Mouse (Mus musculus) neural tube, embryonic 15.5 days (tissue): ENCODE data around the gene Blcap. TPM values are rescaled to one million over a fixed set of nuclear protein-coding genes. Genes with fewer than 3 reads are reported as not detected.

Experiments
- ATAC-seq: fragments of 200-750 bp; cut with Nextera tagmentation; 2 replicates; pipeline ENCODE4 v1.8.0; 2017; ENCODE audit warnings: mild to moderate bottlenecking, moderate TSS enrichment, moderate library complexity; ENCODE audit not compliant: low FRiP score
- H3K27ac ChIP-seq: fragments of 300-500 bp; sonication (generic); replicated peaks from 2 replicates; pipeline ENCODE4 v1.5.1; 2015; ENCODE audit warnings: mild to moderate bottlenecking, inconsistent platforms
- H3K27me3 ChIP-seq: fragments of 300-500 bp; sonication (generic); replicated peaks from 2 replicates; pipeline ENCODE4 v1.6.1; 2015; ENCODE audit warnings: inconsistent platforms
- H3K36me3 ChIP-seq: fragments of 300-500 bp; sonication (generic); 2 replicates; pipeline ENCODE4 v1.6.1; 2015; ENCODE audit warnings: inconsistent platforms
- H3K4me1 ChIP-seq: fragments of 300-500 bp; sonication (generic); 2 replicates; pipeline ENCODE4 v1.6.1; 2015; ENCODE audit warnings: inconsistent platforms
- H3K4me2 ChIP-seq: fragments of 300-500 bp; sonication (generic); 2 replicates; pipeline ENCODE4 v1.6.1; 2015; ENCODE audit warnings: inconsistent platforms, mild to moderate bottlenecking, moderate library complexity
- H3K4me3 ChIP-seq: fragments of 300-500 bp; sonication (generic); replicated peaks from 2 replicates; pipeline ENCODE4 v1.5.1; 2015; ENCODE audit warnings: mild to moderate bottlenecking, inconsistent platforms
- H3K9ac ChIP-seq: fragments of 300-500 bp; sonication (generic); replicated peaks from 2 replicates; pipeline ENCODE4 v1.6.1; 2015; ENCODE audit warnings: mild to moderate bottlenecking, inconsistent platforms
- H3K9me3 ChIP-seq: fragments of 300-500 bp; sonication (generic); replicated peaks from 2 replicates; pipeline ENCODE4 v1.6.1; 2016; ENCODE audit warnings: inconsistent platforms
- WGBS: fragments of 180-500 bp; shearing (Covaris S2); methylation state at CpG from one replicate; pipeline ENCODE4 v1.1.7; 2015; ENCODE audit warnings: mixed read lengths; 5-methylcytosine and 5-hydroxymethylcytosine counted together
- polyA plus RNA-seq: library from polyadenylated mRNA; unstranded; fragments of >200 nt; fragmentation: Nextera tagmentation; extraction: Ambion mirVana; gene quantifications from 2 replicates; pipeline ENCODE4 v1.2.1, GENCODE M21; 2015

Blcap gene
- polyA plus RNA-seq, 1 experiment from 2014 or later, result 225 TPM

- 22% methylated on average over 7 of the region's 7 CpGs for WGBS
- no peaks in the 10 kb centered on the region for H3K36me3 ChIP-seq
- no peak overlapping the region for H3K9ac ChIP-seq
- H3K9me3 ChIP-seq, result no peaks in the 10 kb centered on the region
- no peak overlapping the region for H3K4me2 ChIP-seq
- peak; percentile 40; the same call in 1 of the 2 replicates for ATAC-seq
- peaks cover 53% of the 10 kb centered on the region for H3K4me1 ChIP-seq
- no peak overlapping the region for H3K4me3 ChIP-seq
- H3K27ac ChIP-seq, result peak overlapping the region; percentile 80
- no peaks in the 10 kb centered on the region for H3K27me3 ChIP-seq
These were observed 34.0 kb downstream of the Blcap start for GRCm38 (mm10) chr2:157537118-157537517.

- no peak for ATAC-seq
- WGBS, result 68% methylated on average over 7 of the region's 7 CpGs
- peak overlapping the region; percentile 80 for H3K27ac ChIP-seq
- H3K4me1 ChIP-seq, result peaks cover 53% of the 10 kb centered on the region
- H3K4me3 ChIP-seq, result no peak overlapping the region
- no peaks in the 10 kb centered on the region for H3K36me3 ChIP-seq
- H3K9ac ChIP-seq, result no peak overlapping the region
- no peak overlapping the region for H3K4me2 ChIP-seq
- no peaks in the 10 kb centered on the region for H3K27me3 ChIP-seq
- H3K9me3 ChIP-seq, result no peaks in the 10 kb centered on the region
These were observed 34.5 kb downstream of the Blcap start for GRCm38 (mm10) chr2:157536476-157537081.

- no peak overlapping the region for H3K4me2 ChIP-seq
- 80% methylated on average over 4 of the region's 4 CpGs for WGBS
- peaks cover 56% of the 10 kb centered on the region for H3K4me1 ChIP-seq
- ATAC-seq, result no peak
- H3K27ac ChIP-seq, result no peak overlapping the region
- no peaks in the 10 kb centered on the region for H3K27me3 ChIP-seq
- no peaks in the 10 kb centered on the region for H3K9me3 ChIP-seq
- no peaks in the 10 kb centered on the region for H3K36me3 ChIP-seq
- no peak overlapping the region for H3K9ac ChIP-seq
- H3K4me3 ChIP-seq, result no peak overlapping the region
These were observed 36.9 kb downstream of the Blcap start for GRCm38 (mm10) chr2:157534163-157534562.

- Histone ChIP-seq H3K4me3 (no peak overlapping the region), H3K9me3 (no peaks in the 10 kb centered on the region), H3K4me2 (no peak overlapping the region), H3K27ac (peak overlapping the region; percentile 56), H3K27me3 (no peaks in the 10 kb centered on the region), H3K4me1 (peaks cover 48% of the 10 kb centered on the region), H3K9ac (no peak overlapping the region), H3K36me3 (no peaks in the 10 kb centered on the region)
- 37% methylated on average over 8 of the region's 8 CpGs for whole genome bisulfite sequencing
- ATAC-seq, result no peak
These were observed 39.2 kb downstream of the Blcap start for GRCm38 (mm10) chr2:157531681-157532426.

GRCm38 (mm10) chr2:157530056-157530955 lies 40.8 kb downstream of the Blcap start:
- no peaks in the 10 kb centered on the region for H3K9me3 ChIP-seq
- H3K9ac ChIP-seq, result no peak overlapping the region
- 49% methylated on average over 13 of the region's 13 CpGs for WGBS
- H3K27ac ChIP-seq, result peak overlapping the region; percentile 28; the same call in 1 of the 2 replicates
- no peak for ATAC-seq
- no peak overlapping the region for H3K4me3 ChIP-seq
- no peaks in the 10 kb centered on the region for H3K27me3 ChIP-seq
- H3K4me1 ChIP-seq, result peaks cover 43% of the 10 kb centered on the region
- no peak overlapping the region for H3K4me2 ChIP-seq
- H3K36me3 ChIP-seq, result no peaks in the 10 kb centered on the region

GRCm38 (mm10) chr2:157522556-157522955 lies 48.5 kb downstream of the Blcap start:
- Histone ChIP-seq H3K27ac (no peak overlapping the region), H3K36me3 (no peaks in the 10 kb centered on the region), H3K4me2 (no peak overlapping the region), H3K27me3 (no peaks in the 10 kb centered on the region), H3K4me1 (peaks cover 33% of the 10 kb centered on the region), H3K9ac (no peak overlapping the region), H3K9me3 (no peaks in the 10 kb centered on the region), H3K4me3 (no peak overlapping the region)
- no peak for ATAC-seq
- 15% methylated on average over 3 of the region's 3 CpGs for WGBS

- Histone ChIP-seq H3K9me3 (no peaks in the 10 kb centered on the region), H3K27ac (peak overlapping the region; percentile 68), H3K27me3 (no peaks in the 10 kb centered on the region), H3K9ac (no peak overlapping the region), H3K4me2 (no peak overlapping the region), H3K4me3 (no peak overlapping the region), H3K4me1 (peaks cover 33% of the 10 kb centered on the region), H3K36me3 (no peaks in the 10 kb centered on the region)
- peak; percentile 71; the same call in 1 of the 2 replicates for ATAC-seq
- 15% methylated on average over 5 of the region's 5 CpGs for WGBS
These were observed 50.6 kb downstream of the Blcap start for GRCm38 (mm10) chr2:157520496-157520895.

- Histone ChIP-seq H3K9me3 (no peaks in the 10 kb centered on the region), H3K9ac (no peak overlapping the region), H3K4me2 (no peak overlapping the region), H3K27me3 (no peaks in the 10 kb centered on the region), H3K27ac (no peak overlapping the region), H3K4me1 (peaks cover 36% of the 10 kb centered on the region), H3K4me3 (no peak overlapping the region), H3K36me3 (no peaks in the 10 kb centered on the region)
- WGBS, result 70% methylated on average over 6 of the region's 6 CpGs
- ATAC-seq, result no peak
These were observed 51.6 kb downstream of the Blcap start for GRCm38 (mm10) chr2:157519452-157519851.

GRCm38 (mm10) chr2:157518451-157518850 lies 52.6 kb downstream of the Blcap start:
- no peaks in the 10 kb centered on the region for H3K9me3 ChIP-seq
- no peak overlapping the region for H3K4me3 ChIP-seq
- 38% methylated on average over 7 of the region's 7 CpGs for WGBS
- no peak overlapping the region for H3K4me2 ChIP-seq
- ATAC-seq, result no peak
- no peak overlapping the region for H3K9ac ChIP-seq
- no peak overlapping the region for H3K27ac ChIP-seq
- H3K4me1 ChIP-seq, result peaks cover 46% of the 10 kb centered on the region
- H3K36me3 ChIP-seq, result no peaks in the 10 kb centered on the region
- no peaks in the 10 kb centered on the region for H3K27me3 ChIP-seq

GRCm38 (mm10) chr2:157517526-157517925 lies 53.5 kb downstream of the Blcap start:
- no peaks in the 10 kb centered on the region for H3K27me3 ChIP-seq
- no peak overlapping the region for H3K4me3 ChIP-seq
- no peak overlapping the region for H3K9ac ChIP-seq
- ATAC-seq, result no peak
- H3K9me3 ChIP-seq, result no peaks in the 10 kb centered on the region
- no peaks in the 10 kb centered on the region for H3K36me3 ChIP-seq
- peaks cover 51% of the 10 kb centered on the region for H3K4me1 ChIP-seq
- no peak overlapping the region for H3K4me2 ChIP-seq
- 45% methylated on average over 6 of the region's 6 CpGs for WGBS
- no peak overlapping the region for H3K27ac ChIP-seq

- 15% methylated on average over 4 of the region's 4 CpGs for WGBS
- Histone ChIP-seq H3K36me3 (no peaks in the 10 kb centered on the region), H3K9ac (no peak overlapping the region), H3K4me3 (no peak overlapping the region), H3K9me3 (no peaks in the 10 kb centered on the region), H3K4me2 (no peak overlapping the region), H3K27me3 (no peaks in the 10 kb centered on the region), H3K4me1 (peaks cover 45% of the 10 kb centered on the region), H3K27ac (no peak overlapping the region)
- ATAC-seq, result no peak
These were observed 56.7 kb downstream of the Blcap start for GRCm38 (mm10) chr2:157514353-157514752.
